Mouse (Mus musculus) T-cell, adult 66 days (primary cell): ENCODE data around the gene Ctsg. TPM values are rescaled to one million over a fixed set of nuclear protein-coding genes. Genes with fewer than 3 reads are reported as not detected.

Experiments used
- total RNA-seq, 2 experiments: library from RNA; stranded (reverse); gene quantifications; 3 replicates in 1 of 2; 4 replicates in 1 of 2; pipeline ENCODE4 v1.2.4; 2023

The Ctsg gene
- total RNA-seq, result not detected

GRCm38 (mm10) chr14:56102386-56102785, at the start of gene Ctsg:
Ctsg (minus strand) TSS chr14:56102574.

GRCm38 (mm10) chr14:56132508-56132907, 30.1 kb upstream of the Ctsg start, which contains the start of gene Gzmd:
Gzmd (minus strand) TSS chr14:56132608.

GRCm38 (mm10) chr14:56120525-56120924, 18.2 kb upstream of the Ctsg start, which contains the start of gene Gzme:
Gzme (minus strand) TSS chr14:56120625.

GRCm38 (mm10) chr14:56085167-56085566, 17.2 kb downstream of the Ctsg start, which contains the start of gene Mcpt8:
Mcpt8 (minus strand) TSS chr14:56085273.

DNA sequence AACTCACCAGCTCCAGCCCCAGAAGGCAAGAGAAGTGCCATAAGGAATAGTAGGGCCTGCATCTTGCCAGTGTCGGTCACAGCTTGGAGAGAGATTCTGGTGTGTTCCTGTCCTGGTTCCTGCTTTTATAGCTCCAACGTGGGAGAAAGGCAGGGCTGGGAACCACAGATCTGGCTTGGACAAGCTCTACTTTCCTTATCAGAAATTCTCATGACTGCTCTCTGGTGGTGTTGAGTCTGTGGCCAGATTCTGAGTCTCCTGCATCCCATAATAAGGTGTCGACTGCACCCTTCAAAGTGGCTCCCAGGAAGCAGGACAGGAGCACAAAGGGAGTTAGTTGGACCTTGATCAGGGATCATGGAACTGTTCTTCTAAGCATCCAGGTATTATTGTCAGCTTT, 40.2 kb downstream of the Ctsg start, which contains the start of gene Mcpt4:
Gene Mcpt4 (minus strand): TSS at position 101 of the 400 bp plus-strand sequence.

Other genes starting within 250 kb of the Ctsg start
- gene Nynrin, start 248.6 kb downstream of the Ctsg start, total RNA-seq, result 1 to 10 TPM; 1.1 to 6.0 TPM
- not detected for gene Cbln3, start 218.2 kb downstream of the Ctsg start, total RNA-seq
- gene Khnyn, start 217.6 kb downstream of the Ctsg start, total RNA-seq, result 10 to 100 TPM; 68.1 to 75.9 TPM
- gene Sdr39u1, start 202.3 kb downstream of the Ctsg start, total RNA-seq, result 10 to 100 TPM; 32.2 to 52.6 TPM
- gene Cma1, start 157.9 kb downstream of the Ctsg start, total RNA-seq, result 1 to 10 TPM in 1 of 2 experiments, not detected in 1; 1.2 TPM
- gene Cma2, start 151.6 kb downstream of the Ctsg start, total RNA-seq, result not detected
- not detected for gene Mcpt1, start 84.6 kb downstream of the Ctsg start, total RNA-seq
- gene Mcpt9, start 72.1 kb downstream of the Ctsg start, total RNA-seq, result not detected
- not detected for gene Mcpt2, start 60.5 kb downstream of the Ctsg start, total RNA-seq
- 1 to 10 TPM in 1 of 2 experiments, under 1 TPM in 1; 0.71 to 2.5 TPM for gene Mcpt4, start 40.3 kb downstream of the Ctsg start, total RNA-seq
- 1 to 10 TPM in 1 of 2 experiments, not detected in 1; 2.7 TPM for gene Mcpt8, start 17.3 kb downstream of the Ctsg start, total RNA-seq
- not detected for gene Gzme, start 18.1 kb upstream of the Ctsg start, total RNA-seq
- not detected for gene Gzmd, start 30.0 kb upstream of the Ctsg start, total RNA-seq
- gene Gzmg, start 57.0 kb upstream of the Ctsg start, total RNA-seq, result not detected
- gene Gzmn, start 72.0 kb upstream of the Ctsg start, total RNA-seq, result not detected
- not detected for gene Gzmf, start 108.8 kb upstream of the Ctsg start, total RNA-seq
- gene Gzmc, start 132.1 kb upstream of the Ctsg start, total RNA-seq, result under 1 TPM in 1 of 2 experiments, not detected in 1; 0.87 TPM
- gene Gzmb, start 159.7 kb upstream of the Ctsg start, total RNA-seq, result 1 to 10 TPM; 2.9 to 5.8 TPM